Mouse (Mus musculus) ovary, postnatal 36 days (tissue): ENCODE results near the gene Ell.

Source experiments
- DNase-seq: peaks from one replicate; pipeline ENCODE4 v3.0.0; 2022; ENCODE audit warnings: low spot score, mixed read lengths

Gene Ell

GRCm38 (mm10) chr8:70539077-70539813 is at the start of gene Ell:
Gene Ell, plus strand, starts transcription at chr8:70539457.
- DNase-seq = peak; percentile 100

- DNase-seq = no peak
Measured at GRCm38 (mm10) chr8:70489576-70489975, 49.7 kb upstream of the Ell start.

DNA sequence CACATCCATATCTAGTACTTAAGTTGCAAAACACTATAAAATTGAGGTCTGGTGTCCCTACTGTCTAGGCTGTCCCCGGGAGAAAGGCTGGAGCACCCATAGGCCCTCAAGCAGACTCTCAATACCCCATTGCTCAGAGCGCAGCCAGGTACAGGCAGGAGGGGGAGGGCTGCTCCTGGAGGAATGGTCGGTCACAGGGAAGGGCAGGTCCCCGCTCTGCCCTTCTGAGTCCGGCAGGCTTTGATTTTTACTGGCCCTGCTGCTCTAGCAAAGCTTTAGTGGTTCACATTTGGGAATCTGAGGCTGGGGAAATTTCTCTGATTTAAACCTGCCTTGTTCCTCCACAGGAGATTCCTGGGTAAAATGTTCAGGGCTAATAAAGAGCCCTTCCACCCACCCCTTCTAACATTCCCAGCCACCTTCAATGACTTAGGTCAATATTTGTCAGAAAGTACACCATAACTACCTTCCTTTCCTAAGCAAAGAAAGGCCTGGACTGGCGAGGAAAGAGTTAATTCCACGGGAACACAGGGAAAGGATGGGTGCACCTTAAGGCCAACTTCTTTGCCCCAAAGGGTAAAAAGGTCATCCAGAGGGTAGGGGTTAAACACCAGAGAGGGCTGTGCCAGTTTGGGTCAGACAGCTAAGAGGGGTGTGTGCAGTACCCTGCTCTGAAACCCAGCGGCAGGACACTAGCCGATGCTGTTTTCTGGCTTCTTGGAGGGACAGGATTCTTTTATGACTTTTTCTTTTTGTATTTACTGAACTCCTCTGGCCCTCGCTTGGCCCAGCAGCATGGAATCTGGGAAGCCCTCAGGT is 49.0 kb upstream of the Ell start:
- DNase-seq = no peak

DNA sequence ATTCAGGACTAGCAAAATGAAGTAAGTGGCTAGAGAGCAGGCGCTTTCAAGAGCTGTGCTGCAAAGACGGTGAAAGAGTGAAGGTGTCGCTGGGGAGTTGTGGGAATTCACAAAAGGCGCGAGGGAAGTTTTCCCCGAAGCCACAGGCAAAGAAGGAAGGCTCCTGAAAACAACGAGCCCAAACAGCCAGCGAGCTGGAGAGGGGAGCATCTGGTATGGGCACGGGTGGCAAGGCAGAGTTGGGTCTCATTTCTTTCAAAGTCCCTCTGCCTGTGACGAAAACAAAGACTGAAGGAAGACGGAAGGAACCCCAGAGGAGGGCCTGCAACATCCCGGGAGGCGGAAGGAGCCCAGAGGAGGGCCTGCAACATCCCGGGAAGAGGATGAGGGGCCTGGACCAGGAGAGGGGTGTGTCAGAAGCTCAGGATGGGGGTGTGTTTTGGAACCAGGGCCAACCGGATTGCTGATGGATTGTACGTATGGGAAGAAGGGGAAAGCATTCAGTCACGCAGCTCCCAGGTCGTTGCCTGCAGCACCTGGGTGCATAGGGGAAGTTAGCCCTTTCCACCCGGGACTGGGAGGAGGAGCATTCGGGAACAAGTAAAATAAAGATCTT is 48.3 kb upstream of the Ell start:
- no peak for DNase-seq

DNA sequence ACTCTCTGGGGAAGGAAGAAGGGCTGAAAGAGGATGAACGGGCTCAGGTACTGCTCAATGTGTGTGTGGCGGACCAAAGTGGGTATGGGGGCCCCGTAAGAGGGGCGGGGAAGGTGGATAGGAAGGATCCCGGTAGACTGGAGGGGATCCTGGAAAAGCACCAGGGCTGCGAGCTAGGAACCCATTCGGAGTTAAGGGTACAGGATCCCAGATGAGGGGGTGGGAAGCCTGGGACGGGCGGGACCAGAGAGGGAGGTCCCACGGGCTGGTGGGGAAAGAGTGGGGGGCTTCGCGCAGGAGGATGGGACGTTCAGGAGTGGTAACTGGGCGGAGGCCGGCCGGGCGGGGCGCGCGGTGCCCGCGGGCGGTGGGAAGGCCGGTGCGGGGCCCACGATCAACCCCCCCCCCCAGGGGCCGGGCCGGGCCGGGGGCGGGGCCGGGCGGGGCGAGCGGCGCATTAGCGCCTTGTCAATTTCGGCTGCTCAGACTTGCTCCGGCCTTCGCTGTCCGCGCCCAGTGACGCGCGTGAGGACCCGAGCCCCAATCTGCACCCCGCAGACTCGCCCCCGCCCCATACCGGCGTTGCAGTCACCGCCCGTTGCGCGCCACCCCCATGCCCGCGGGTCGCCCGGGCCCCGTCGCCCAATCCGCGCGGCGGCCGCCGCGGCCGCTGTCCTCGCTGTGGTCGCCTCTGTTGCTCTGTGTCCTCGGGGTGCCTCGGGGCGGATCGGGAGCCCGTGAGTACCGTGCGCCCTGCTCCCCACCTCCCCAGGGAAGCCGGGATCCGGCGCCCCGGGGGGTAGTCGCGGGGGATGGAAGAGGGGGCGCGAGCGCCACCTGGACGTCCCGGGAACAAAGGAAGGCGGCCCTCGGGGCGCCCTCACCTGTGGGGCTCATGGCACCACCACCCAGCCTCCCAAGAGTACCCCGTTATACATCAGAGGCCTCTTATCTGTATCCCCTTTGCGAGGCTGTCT is 46.3 kb upstream of the Ell start, which contains the start of gene Crlf1:
Crlf1 (plus strand) TSS at position 495 of the 977 bp plus-strand sequence.
- no peak for DNase-seq

- no peak for DNase-seq
Measured at GRCm38 (mm10) chr8:70493692-70494415, 45.4 kb upstream of the Ell start.

DNA sequence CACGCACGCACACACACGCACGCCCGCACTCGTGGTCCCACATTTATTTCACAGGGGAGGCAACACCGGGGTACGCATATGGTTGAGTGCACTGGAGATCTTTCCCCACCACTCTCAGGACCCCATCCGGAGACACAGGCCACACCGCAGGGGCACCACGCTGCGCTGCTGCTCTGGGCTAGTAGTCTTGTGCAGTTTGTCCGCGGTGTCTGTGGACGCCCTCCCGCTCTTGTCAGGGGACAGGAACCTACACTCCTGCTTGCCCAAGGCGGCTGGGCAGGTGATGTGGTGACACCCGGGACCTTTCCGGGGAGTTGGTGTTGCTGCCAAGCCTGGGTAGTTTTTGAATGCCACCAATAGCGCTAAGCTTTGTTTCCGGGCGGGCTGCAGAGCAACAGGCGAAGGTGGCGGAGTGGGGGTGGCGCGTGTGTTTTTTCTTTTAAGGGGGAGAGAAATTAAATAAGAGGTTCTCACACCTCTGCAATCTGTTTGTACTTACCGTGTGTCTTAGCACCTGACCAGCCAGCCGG is 44.8 kb upstream of the Ell start:
- DNase-seq = no peak

GRCm38 (mm10) chr8:70495001-70495770 is 44.1 kb upstream of the Ell start:
- no peak for DNase-seq

GRCm38 (mm10) chr8:70495771-70496062 is 43.5 kb upstream of the Ell start:
- DNase-seq = no peak

DNA sequence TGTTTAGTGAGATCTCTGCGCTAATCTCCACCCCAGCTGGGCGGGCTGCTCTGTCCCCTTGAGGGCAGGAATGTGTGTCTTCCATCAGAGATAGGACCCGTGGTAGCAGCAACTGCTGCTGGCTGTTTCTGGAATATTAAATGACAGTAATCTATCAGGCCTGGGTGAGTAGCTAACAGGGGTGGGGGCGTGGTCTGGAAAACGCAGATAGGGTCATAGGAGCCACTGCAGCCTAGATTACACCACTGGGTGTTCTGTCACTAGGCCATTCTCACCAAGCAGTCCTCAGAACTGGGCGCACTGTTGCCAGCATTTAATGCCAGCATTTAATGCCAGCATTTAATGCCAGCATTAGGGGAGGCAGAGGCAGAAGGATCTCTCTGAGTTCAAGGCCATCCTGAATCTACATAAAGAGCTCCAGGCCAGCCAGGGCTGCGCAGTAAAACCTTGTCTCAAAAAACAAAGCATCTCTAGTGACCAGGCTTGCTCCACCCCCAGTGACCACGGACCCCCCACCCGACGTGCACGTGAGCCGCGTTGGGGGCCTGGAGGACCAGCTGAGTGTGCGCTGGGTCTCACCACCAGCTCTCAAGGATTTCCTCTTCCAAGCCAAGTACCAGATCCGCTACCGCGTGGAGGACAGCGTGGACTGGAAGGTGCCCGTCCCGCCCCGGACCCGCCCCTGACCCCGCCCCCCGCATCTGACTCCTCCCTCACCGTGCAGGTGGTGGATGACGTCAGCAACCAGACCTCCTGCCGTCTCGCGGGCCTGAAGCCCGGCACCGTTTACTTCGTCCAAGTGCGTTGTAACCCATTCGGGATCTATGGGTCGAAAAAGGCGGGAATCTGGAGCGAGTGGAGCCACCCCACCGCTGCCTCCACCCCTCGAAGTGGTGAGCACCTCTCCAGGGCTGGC is 38.6 kb upstream of the Ell start:
- DNase-seq = no peak

- no peak for DNase-seq
Measured at GRCm38 (mm10) chr8:70501820-70502529, 37.3 kb upstream of the Ell start.

GRCm38 (mm10) chr8:70502540-70502939 is 36.7 kb upstream of the Ell start:
- DNase-seq = no peak

DNA sequence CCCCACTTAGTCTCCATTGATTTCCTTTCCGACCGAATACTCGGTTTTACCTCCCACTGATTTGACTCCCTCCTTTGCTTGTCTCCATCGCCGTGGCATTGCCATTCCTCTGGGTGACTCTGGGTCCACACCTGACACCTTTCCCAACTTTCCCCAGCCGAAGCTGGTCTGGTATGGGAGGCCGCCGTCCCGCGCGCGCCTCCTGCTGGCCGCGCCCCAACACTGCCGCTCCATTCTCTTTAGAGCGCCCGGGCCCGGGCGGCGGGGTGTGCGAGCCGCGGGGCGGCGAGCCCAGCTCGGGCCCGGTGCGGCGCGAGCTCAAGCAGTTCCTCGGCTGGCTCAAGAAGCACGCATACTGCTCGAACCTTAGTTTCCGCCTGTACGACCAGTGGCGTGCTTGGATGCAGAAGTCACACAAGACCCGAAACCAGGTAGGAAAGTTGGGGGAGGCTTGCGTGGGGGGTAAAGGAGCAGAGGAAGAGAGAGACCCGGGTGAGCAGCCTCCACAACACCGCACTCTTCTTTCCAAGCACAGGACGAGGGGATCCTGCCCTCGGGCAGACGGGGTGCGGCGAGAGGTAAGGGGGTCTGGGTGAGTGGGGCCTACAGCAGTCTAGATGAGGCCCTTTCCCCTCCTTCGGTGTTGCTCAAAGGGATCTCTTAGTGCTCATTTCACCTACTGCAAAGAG is 36.1 kb upstream of the Ell start:
- peak; percentile 71 for DNase-seq

- DNase-seq = peak; percentile 67
Measured at GRCm38 (mm10) chr8:70504291-70504716, 35.0 kb upstream of the Ell start.

DNA sequence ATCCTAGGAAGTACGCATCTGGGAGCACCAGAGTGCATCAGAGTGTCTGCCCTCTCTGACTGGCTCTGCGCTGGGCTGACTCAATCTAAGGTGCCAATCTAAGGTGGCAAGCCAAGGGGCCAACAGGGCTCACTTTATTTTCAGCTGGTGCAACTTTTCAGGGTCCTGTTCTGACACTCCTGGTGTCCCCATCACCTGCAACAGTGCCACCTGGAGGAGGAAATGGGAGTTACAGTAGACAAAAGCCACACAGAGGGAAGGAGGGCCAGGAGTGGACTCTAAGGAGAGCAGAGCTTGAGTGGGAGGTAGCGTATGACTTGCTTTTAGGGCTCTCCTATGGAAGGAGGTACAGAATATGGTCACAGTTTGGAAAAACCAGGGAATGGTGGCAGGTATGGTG is 34.4 kb upstream of the Ell start:
- DNase-seq = peak; percentile 51

DNA sequence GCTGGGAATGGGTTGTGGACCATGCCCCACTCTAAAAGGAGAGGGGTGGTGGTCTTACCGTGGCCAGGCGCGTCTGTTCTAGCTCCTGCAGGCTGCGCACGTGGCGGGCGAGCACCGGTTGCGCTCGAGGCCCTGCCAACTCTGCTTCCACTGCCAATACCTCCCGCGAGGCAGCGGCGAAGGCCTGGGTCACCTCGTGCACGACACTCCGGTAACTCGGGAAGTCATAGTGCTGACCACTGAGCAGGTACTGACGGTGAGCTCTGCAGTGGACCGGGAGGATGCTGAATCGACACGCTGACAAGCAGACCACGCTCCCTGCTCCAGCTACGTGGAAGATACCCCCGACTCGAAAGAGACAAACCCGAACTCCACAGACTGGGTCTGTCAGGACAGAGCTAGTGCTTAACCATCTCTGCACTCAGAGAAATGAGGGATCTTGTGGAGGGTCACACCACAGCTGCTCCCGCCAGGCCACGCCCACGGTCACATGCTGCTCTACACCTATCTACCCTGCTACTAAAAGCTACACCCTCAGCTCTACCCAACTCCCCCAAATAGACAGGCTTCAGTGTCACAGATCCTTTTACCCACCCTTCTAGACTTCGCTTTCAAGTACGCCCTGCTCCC is 33.4 kb upstream of the Ell start:
- DNase-seq = no peak

GRCm38 (mm10) chr8:70506328-70507026 is 32.8 kb upstream of the Ell start, which contains the start of gene Rex1bd:
Gene Rex1bd, minus strand, starts transcription at chr8:70506752.
- peak; percentile 93 for DNase-seq
